Mouse (Mus musculus) layer of hippocampus, adult 18-20 months (tissue): ENCODE data around the gene Serpinf1. TPM values are rescaled to one million over a fixed set of nuclear protein-coding genes. Genes with fewer than 3 reads are reported as not detected.
"Not testable (repeated sequence)": the region's sequence is repeated elsewhere in the genome, so short reads cannot be mapped to it uniquely, and the experiment has no call there.

Experiments used
- DNase-seq, 2 experiments: peaks; one replicate each; pipeline ENCODE4 v3.0.0; 2022; ENCODE audit warnings: low spot score in 2 of 2
- total RNA-seq, 2 experiments: library from RNA; stranded (reverse); gene quantifications; 2 replicates each; pipeline ENCODE4 v1.2.3; 2021

The Serpinf1 gene
- total RNA-seq, 2 experiments from 2014 or later: 10.6 to 15.4 TPM

GRCm38 (mm10) chr11:75424033-75424432 lies 1.5 kb upstream of the Serpinf1 start:
- DNase-seq: no peak

GRCm38 (mm10) chr11:75423091-75423490 lies 590 bp upstream of the Serpinf1 start:
- DNase-seq: no peak

GRCm38 (mm10) chr11:75421375-75422012 lies 1.0 kb downstream of the Serpinf1 start:
- DNase-seq: no peak

GRCm38 (mm10) chr11:75420810-75421374 lies 1.6 kb downstream of the Serpinf1 start:
- no peak for DNase-seq

GRCm38 (mm10) chr11:75420037-75420436 lies 2.5 kb downstream of the Serpinf1 start:
- DNase-seq: no peak

GRCm38 (mm10) chr11:75415994-75416393 lies 6.5 kb downstream of the Serpinf1 start:
- DNase-seq: no peak

GRCm38 (mm10) chr11:75415096-75415495 lies 7.4 kb downstream of the Serpinf1 start:
- DNase-seq: no peak

GRCm38 (mm10) chr11:75410591-75410990 lies 11.9 kb downstream of the Serpinf1 start:
- DNase-seq: no peak

GRCm38 (mm10) chr11:75409679-75410575 lies 12.6 kb downstream of the Serpinf1 start:
- DNase-seq: no peak

- DNase-seq: no peak
Observed at GRCm38 (mm10) chr11:75406865-75407264, 15.6 kb downstream of the Serpinf1 start.

- no peak for DNase-seq
Observed at GRCm38 (mm10) chr11:75406104-75406503, 16.4 kb downstream of the Serpinf1 start.

GRCm38 (mm10) chr11:75404801-75405200 lies 17.7 kb downstream of the Serpinf1 start:
- DNase-seq: no peak

- no peak for DNase-seq
Observed at GRCm38 (mm10) chr11:75403301-75404052, 19.0 kb downstream of the Serpinf1 start.

- peak in 1 of 2 experiments; percentile 82 for DNase-seq
Observed at GRCm38 (mm10) chr11:75402271-75402690, 20.2 kb downstream of the Serpinf1 start.

- DNase-seq: peak in 1 of 2 experiments; percentile 47
Observed at GRCm38 (mm10) chr11:75400099-75400498, 22.4 kb downstream of the Serpinf1 start.

GRCm38 (mm10) chr11:75399411-75399841 lies 23.1 kb downstream of the Serpinf1 start:
- peak; percentile 64 to 81 for DNase-seq

GRCm38 (mm10) chr11:75397452-75397851 lies 25.0 kb downstream of the Serpinf1 start:
- peak in 1 of 2 experiments; percentile 58 for DNase-seq

- no peak for DNase-seq
Observed at GRCm38 (mm10) chr11:75395611-75396010, 26.9 kb downstream of the Serpinf1 start.

- DNase-seq: not testable (repeated sequence)
Observed at GRCm38 (mm10) chr11:75383529-75383928, 39.0 kb downstream of the Serpinf1 start.

- DNase-seq: not testable (repeated sequence)
Observed at GRCm38 (mm10) chr11:75378786-75379185, 43.7 kb downstream of the Serpinf1 start.

- DNase-seq: no peak
Observed at GRCm38 (mm10) chr11:75377125-75377524, 45.4 kb downstream of the Serpinf1 start.
